Mouse (Mus musculus): ENCODE data around the gene Capn9. TPM values are rescaled to one million over a fixed set of nuclear protein-coding genes. Genes with fewer than 3 reads are reported as not detected.

Gene Capn9
- polyA plus RNA-seq, 1 experiment from 2014 or later: not detected

DNA sequence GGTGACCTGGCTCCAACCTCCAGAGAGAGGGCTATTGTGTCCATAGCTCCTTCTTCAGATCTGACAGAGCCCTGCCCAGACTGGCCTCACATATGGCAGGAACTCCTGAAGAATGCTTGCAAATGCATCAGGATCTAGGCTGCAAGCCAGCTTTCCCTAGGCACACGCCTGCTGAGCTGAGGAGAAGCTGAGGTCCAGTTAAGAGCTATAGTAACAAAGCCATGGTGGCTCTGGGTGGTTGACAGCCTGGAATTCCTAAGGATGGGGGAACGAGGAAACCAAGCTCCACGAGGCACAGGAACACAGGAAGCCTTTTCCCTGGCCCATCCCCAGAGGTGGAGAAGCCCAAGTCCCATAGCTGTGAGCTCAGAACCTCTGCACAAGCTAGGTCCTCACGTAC lies 76.6 kb downstream of the Capn9 start:
- Histone ChIP-seq H3K36me3 (peaks cover 35% of the 10 kb centered on the region), H3K4me2 (replicated peaks) (peak overlapping the region; percentile 16), H3K9me3 (no peaks in the 10 kb centered on the region), H3K27me3 (no peaks in the 10 kb centered on the region), H3K4me1 (peaks cover 57% of the 10 kb centered on the region), H3K27ac (peak overlapping the region; percentile 78), H3K4me3 (no peak overlapping the region), H3K9ac (0 out of 2 replicates have a peak overlapping the region, but pooled peaks have one; percentile 15)
- WGBS: 18% methylated on average over 4 of the region's 4 CpGs
- ATAC-seq (ENCODE audit: low FRiP score, low read depth): peak; percentile 61; the same call in 1 of the 2 replicates

DNA sequence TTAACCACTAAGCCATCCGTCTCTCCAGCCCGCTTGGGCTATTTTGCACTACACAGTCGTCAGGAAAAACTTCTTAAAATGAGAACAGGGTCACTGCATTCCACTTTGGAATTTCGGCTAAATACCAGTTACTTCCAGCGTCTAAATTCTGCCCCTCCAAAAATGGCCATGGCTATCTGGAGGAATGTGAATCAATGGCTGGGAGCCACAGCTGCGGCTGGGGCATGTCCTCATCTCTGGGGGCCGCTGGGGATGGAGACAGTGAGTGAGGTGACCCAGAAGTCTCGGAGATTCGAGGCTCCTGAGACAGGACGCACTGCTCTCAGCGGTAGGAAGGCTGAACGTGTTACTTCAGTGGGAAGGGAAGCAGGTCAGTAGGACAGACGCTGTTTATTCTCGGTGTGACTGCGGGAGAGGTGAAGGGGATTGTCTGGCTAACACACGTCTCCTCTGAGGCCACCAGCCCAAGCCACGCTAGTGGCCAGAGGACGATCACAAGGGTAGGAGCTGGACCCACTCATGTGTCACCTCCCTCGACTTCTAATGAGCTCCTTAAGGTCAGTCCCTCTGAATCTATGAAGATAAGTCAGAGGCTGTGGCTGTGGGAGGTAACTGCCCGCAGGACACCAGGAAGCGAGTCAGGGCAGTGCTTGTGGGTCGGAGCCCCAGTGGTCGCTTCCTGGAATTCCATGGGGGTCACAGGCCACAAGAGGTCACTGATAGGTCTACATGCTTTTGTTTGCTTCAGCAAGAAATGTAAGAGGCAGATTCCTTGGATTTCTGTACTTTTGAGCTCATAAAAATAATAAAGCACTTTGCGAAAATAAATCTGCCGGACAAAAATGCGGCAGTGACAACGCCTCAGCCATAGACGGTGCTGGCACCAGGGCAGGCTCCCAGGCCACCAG lies 77.9 kb downstream of the Capn9 start:
- Histone ChIP-seq H3K36me3 (peaks cover 41% of the 10 kb centered on the region), H3K4me2 (replicated peaks) (no peak overlapping the region), H3K27me3 (no peaks in the 10 kb centered on the region), H3K9ac (no peak overlapping the region), H3K4me3 (no peak overlapping the region), H3K27ac (peak overlapping the region; percentile 78; the same call in 1 of the 2 replicates), H3K9me3 (no peaks in the 10 kb centered on the region), H3K4me1 (peaks cover 61% of the 10 kb centered on the region)
- ATAC-seq (ENCODE audit: low FRiP score, low read depth): no peak
- 62% methylated on average over 28 of the region's 28 CpGs for WGBS

DNA sequence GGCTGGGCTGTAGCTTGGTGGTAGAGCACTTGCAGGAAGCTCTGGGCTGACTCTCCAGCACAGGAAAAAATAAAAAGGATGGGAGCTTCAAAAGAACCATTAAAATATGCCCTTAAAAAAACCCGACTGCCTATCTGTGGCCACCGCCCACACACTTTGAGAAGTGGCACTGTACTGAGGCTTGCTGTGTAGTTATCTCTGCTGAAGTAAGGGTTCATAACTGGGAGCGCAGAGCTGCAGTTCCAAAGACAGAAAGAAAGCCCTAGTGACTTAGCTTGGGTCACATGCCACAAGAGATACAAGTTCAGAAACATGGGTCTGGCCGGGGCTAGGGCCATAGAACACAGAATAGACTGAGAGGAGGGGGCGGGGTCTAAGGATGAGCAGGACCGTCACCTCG lies 82.0 kb downstream of the Capn9 start:
- Histone ChIP-seq H3K36me3 (peaks cover 25% of the 10 kb centered on the region), H3K9ac (no peak overlapping the region), H3K4me1 (peaks cover 75% of the 10 kb centered on the region), H3K27ac (no peak overlapping the region), H3K4me3 (no peak overlapping the region), H3K27me3 (no peaks in the 10 kb centered on the region), H3K9me3 (no peaks in the 10 kb centered on the region), H3K4me2 (replicated peaks) (no peak overlapping the region)
- 85% methylated on average over 7 of the region's 7 CpGs for WGBS
- ATAC-seq (ENCODE audit: low FRiP score, low read depth): no peak

DNA sequence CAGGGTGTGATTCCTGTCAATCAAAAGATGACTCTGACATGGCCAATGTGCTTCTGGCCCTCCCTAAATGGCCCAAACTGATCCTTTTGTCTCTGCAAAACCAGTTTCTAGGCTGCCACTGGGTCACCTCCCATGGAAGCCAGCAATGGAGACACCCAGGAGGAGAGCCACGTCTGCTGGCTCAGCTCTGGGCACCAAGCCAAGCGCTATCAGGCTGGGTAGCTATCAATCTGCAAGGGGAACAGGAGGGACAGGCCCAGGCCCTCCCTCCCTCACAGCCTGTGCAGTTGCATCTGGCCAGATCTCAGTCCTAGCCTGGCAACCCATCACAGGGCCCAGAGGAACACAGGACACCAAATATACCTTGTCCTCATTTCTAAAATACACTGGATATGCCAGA lies 82.5 kb downstream of the Capn9 start:
- Histone ChIP-seq H3K27ac (no peak overlapping the region; the same call in 1 of the 2 replicates), H3K4me3 (no peak overlapping the region), H3K27me3 (no peaks in the 10 kb centered on the region), H3K9ac (no peak overlapping the region; the same call in 1 of the 2 replicates), H3K9me3 (no peaks in the 10 kb centered on the region), H3K36me3 (peaks cover 25% of the 10 kb centered on the region), H3K4me2 (replicated peaks) (no peak overlapping the region), H3K4me1 (peaks cover 71% of the 10 kb centered on the region)
- no peak for ATAC-seq (ENCODE audit: low FRiP score, low read depth)
- 42% methylated on average over 2 of the region's 2 CpGs for WGBS

DNA sequence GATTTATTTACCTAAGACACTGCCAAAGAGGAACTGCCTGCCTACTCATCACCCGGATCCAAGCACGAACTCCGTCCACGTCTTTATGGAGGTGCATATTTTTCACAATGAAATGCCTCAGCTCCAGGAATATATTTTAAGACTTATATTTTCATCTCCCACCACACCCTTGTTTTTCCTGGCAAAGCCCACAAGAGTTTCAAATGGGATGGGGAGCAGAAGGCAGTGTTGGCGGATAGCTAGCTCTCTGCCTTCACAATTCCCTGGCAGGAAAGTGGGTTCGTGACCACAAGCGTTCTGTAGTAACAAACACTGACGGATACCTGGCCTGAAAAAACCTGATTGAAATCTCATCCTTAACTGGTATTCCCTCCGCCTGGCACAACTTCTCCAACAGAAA lies 85.9 kb downstream of the Capn9 start:
- ATAC-seq (ENCODE audit: low FRiP score, low read depth): no peak
- WGBS: 42% methylated on average over 9 of the region's 9 CpGs
- Histone ChIP-seq H3K36me3 (peaks cover 13% of the 10 kb centered on the region), H3K27me3 (no peaks in the 10 kb centered on the region), H3K9ac (peak overlapping the region; percentile 93), H3K4me3 (peak overlapping the region; percentile 93), H3K4me1 (peaks cover 49% of the 10 kb centered on the region), H3K9me3 (no peaks in the 10 kb centered on the region), H3K27ac (no peak overlapping the region), H3K4me2 (replicated peaks) (peak overlapping the region; percentile 88)

DNA sequence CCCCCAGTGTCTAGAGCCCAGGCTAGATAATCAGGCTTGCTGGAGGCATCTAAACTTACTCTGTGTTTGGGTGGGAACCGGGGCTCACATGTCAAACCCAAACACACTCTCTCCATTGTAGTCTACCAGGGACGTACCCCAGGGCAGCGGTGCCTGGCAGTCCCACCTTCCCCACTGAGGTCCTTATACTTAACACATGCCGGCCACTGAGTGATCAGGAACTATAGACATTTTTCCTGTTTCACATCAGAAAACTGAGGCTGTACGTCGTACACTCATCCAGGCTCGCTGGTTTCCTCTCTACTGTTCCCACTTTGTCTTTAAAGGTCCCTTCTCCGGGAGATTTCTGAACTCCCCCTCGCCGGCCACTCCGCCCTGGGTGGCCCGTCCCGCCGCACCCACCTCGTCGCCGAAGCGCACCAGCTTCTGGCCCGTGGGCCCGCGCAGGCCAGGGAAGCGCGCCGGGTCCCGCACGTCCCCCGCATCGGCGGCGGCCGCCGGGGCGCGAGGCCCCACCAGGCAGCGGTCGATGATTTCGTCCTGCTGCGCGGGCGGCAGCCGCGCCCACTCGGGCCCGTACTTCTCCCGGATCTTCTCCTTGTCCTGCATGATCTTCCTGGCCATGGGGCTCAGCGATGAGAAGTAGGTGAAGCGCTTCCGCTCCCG lies 86.7 kb downstream of the Capn9 start:
- H3K9ac ChIP-seq: peak overlapping the region; percentile 93
- ATAC-seq (ENCODE audit: low FRiP score, low read depth): peak; percentile 37

DNA sequence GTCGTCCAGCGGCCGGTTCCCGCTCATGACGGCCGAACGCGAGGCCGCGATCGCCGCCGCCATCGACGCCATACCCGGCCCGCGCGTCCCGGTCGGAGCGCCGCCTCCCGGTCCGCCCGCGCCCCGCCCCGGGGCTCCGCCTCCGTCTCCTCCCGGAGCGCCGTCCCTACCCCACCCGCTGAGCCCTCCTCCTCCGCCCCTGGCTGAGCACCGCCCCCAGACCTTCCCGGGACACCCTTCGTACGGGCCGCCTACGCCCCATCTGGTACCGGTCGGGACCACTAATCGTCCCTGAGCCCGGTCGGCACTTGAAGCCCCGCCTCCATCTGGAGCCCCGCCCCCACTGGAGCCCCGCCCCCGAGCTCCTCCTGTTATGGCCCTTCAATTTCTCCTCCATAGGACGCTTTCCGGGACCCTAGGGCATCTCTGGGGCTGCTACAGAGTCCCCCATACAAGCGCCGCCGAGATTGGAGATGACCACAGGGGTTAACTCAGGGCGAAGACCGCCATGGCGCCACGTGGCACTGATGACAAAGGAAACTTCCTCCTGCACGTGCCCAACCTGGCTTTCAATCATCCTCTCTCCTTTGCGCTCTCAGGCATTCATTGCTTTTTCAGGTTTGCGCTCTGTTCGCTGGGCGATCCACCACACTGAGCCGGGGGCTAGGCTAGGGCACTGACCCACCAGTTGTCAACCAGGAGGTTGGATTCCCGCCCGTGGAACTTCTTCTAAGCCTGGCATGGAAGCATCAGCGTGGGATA lies 87.4 kb downstream of the Capn9 start, which contains the start of gene 2310022B05Rik:
TSS of gene 2310022B05Rik (minus strand) at position 258 of the 762 bp plus-strand sequence.
- peak; percentile 93 for ATAC-seq (ENCODE audit: low FRiP score, low read depth)

More for the DNA sequence above, 86.7 kb downstream of the Capn9 start:
- H3K9me3 ChIP-seq: no peaks in the 10 kb centered on the region
- peaks cover 6% of the 10 kb centered on the region for H3K36me3 ChIP-seq
- WGBS: under 1% methylated on average over 49 of the region's 49 CpGs
- no peaks in the 10 kb centered on the region for H3K27me3 ChIP-seq
- H3K4me1 ChIP-seq: peaks cover 49% of the 10 kb centered on the region
- H3K4me2 ChIP-seq (replicated peaks): peak overlapping the region; percentile 88
- H3K27ac ChIP-seq: peak overlapping the region; percentile 86
- H3K4me3 ChIP-seq: peak overlapping the region; percentile 93

DNA sequence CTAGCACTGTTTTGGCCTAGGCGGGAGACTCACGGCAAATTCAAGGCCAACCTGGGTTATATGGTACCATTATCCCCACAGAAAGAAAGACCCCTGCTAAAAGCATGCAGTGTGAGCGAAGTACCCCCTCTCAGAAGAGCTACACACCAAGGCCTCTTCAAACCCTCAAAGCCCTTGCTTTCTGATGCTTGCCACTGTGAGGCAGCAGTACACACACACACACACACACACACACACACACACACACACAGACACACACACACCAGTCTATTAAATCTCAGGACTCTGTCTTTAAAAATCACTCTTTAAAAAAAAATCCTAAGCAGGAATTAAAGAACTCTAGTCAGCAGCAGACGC lies 87.9 kb downstream of the Capn9 start:
- 43% methylated on average over 4 of the region's 4 CpGs for WGBS
- Histone ChIP-seq H3K9me3 (no peaks in the 10 kb centered on the region), H3K4me2 (replicated peaks) (peak overlapping the region; percentile 88), H3K27ac (peak overlapping the region; percentile 86), H3K4me1 (peaks cover 40% of the 10 kb centered on the region), H3K36me3 (no peaks in the 10 kb centered on the region), H3K9ac (peak overlapping the region; percentile 93), H3K27me3 (no peaks in the 10 kb centered on the region), H3K4me3 (peak overlapping the region; percentile 93)
- 0 out of 2 replicates have a peak, but pooled peaks have one; percentile 6 for ATAC-seq (ENCODE audit: low FRiP score, low read depth)

More for the DNA sequence above, 87.4 kb downstream of the Capn9 start, which contains the start of gene 2310022B05Rik:
- peaks cover 2% of the 10 kb centered on the region; the same call in 1 of the 2 replicates for H3K36me3 ChIP-seq
- H3K9me3 ChIP-seq: no peaks in the 10 kb centered on the region
- H3K27ac ChIP-seq: peak within 1 kb of the TSS; percentile 86
- H3K4me2 ChIP-seq (replicated peaks): peak within 1 kb of the TSS; percentile 88
- peak within 1 kb of the TSS; percentile 93 for H3K9ac ChIP-seq
- H3K4me1 ChIP-seq: peaks cover 45% of the 10 kb centered on the region
- H3K4me3 ChIP-seq: peak within 1 kb of the TSS; percentile 93
- no peaks in the 10 kb centered on the region for H3K27me3 ChIP-seq
- WGBS: 1% methylated on average over 60 of the region's 69 CpGs

DNA sequence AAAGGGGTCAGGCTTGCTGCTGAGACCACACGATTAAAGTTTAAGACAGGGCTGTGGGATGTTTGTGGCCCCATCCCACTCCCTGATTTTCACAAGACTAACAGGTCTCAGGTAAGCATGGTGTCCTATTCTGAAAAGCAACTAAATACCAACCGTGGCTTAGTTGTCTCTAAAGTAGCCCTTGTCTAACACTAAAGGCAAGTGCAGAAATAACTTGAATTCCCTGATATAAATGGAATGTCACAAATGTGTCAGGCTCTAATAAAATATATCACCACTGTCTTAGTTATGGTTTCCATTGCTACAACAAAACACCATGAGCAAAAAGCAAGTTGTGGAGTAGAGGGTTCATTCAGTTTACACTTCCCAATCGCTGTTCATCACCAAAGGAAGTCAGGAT lies 88.5 kb downstream of the Capn9 start:
- no peak for ATAC-seq (ENCODE audit: low FRiP score, low read depth)
- H3K36me3 ChIP-seq: no peaks in the 10 kb centered on the region
- peaks cover 38% of the 10 kb centered on the region for H3K4me1 ChIP-seq
- H3K9me3 ChIP-seq: no peaks in the 10 kb centered on the region
- no peak overlapping the region for H3K9ac ChIP-seq
- WGBS: 74% methylated on average over 3 of the region's 3 CpGs
- no peaks in the 10 kb centered on the region for H3K27me3 ChIP-seq
- no peak overlapping the region for H3K4me3 ChIP-seq
- H3K4me2 ChIP-seq (replicated peaks): no peak overlapping the region
- H3K27ac ChIP-seq: no peak overlapping the region
